Mouse (Mus musculus): ENCODE measurements around the gene Spg7. TPM values are rescaled to one million over a fixed set of nuclear protein-coding genes. Genes with fewer than 3 reads are reported as not detected.

Gene Spg7
- total and polyA plus RNA-seq, 2 experiments from 2014 or later: 65.1 to 83.1 TPM

GRCm38 (mm10) chr8:123105553-123106326, 43.0 kb downstream of the Spg7 start:
- Histone ChIP-seq H3K27me3 (ENCODE audit: control insufficient read depth, insufficient read depth, low read length) (no peaks in the 10 kb centered on the region), H3K4me3 (ENCODE audit: low read depth, low read length) (no peak overlapping the region)
- ATAC-seq (ENCODE audit: insufficient read depth, low read depth): no peak

GRCm38 (mm10) chr8:123106531-123106930, 43.8 kb downstream of the Spg7 start:
- ATAC-seq (ENCODE audit: insufficient read depth, low read depth) (no peak), DNase-seq (ENCODE audit: low spot score) (no peak)
- no peak overlapping the region for H3K4me3 ChIP-seq (ENCODE audit: low read depth, low read length)

More at GRCm38 (mm10) chr8:123105553-123106326, 43.0 kb downstream of the Spg7 start:
- TF ChIP-seq CTCF (IDR thresholded peaks at IDR 0.05; ENCODE audit: low read depth) (peak; percentile 54), EP300 (IDR thresholded peaks at IDR 0.05; ENCODE audit: low read depth) (no peak)
- Histone ChIP-seq H3K9me3 (replicated peaks; ENCODE audit: control insufficient read depth, low read length) (no peaks in the 10 kb centered on the region), H3K9ac (replicated peaks; ENCODE audit: low read depth, low read length) (no peak overlapping the region), H3K4me2 (ENCODE audit: low read depth, low read length) (no peak overlapping the region), H3K36me3 (replicated peaks; ENCODE audit: control insufficient read depth, insufficient read depth, low read length) (peaks cover 25% of the 10 kb centered on the region), H3K27ac (ENCODE audit: low read depth) (no peak overlapping the region), H3K4me1 (ENCODE audit: control insufficient read depth, insufficient read depth) (peaks cover 10% of the 10 kb centered on the region)
- WGBS: 69% methylated on average over 5 of the region's 5 CpGs
- DNase-seq (ENCODE audit: low spot score): peak; percentile 42

GRCm38 (mm10) chr8:123108010-123108409, 45.3 kb downstream of the Spg7 start:
- H3K9ac ChIP-seq (replicated peaks; ENCODE audit: low read depth, low read length): no peak overlapping the region
- 68% methylated on average over 1 of the region's 1 CpGs for WGBS
- no peak overlapping the region for H3K4me3 ChIP-seq (ENCODE audit: low read depth, low read length)
- H3K27me3 ChIP-seq (ENCODE audit: control insufficient read depth, insufficient read depth, low read length): no peaks in the 10 kb centered on the region
- no peak overlapping the region for H3K4me2 ChIP-seq (ENCODE audit: low read depth, low read length)
- TF ChIP-seq CTCF (IDR thresholded peaks at IDR 0.05; ENCODE audit: low read depth) (peak; percentile 19), EP300 (IDR thresholded peaks at IDR 0.05; ENCODE audit: low read depth) (no peak)
- ATAC-seq (ENCODE audit: insufficient read depth, low read depth) (no peak), DNase-seq (ENCODE audit: low spot score) (no peak)
- H3K27ac ChIP-seq (ENCODE audit: low read depth): no peak overlapping the region
- peaks cover 25% of the 10 kb centered on the region for H3K36me3 ChIP-seq (replicated peaks; ENCODE audit: control insufficient read depth, insufficient read depth, low read length)
- no peaks in the 10 kb centered on the region for H3K9me3 ChIP-seq (replicated peaks; ENCODE audit: control insufficient read depth, low read length)
- H3K4me1 ChIP-seq (ENCODE audit: control insufficient read depth, insufficient read depth): peaks cover 10% of the 10 kb centered on the region

More at GRCm38 (mm10) chr8:123106531-123106930, 43.8 kb downstream of the Spg7 start:
- H3K36me3 ChIP-seq (replicated peaks; ENCODE audit: control insufficient read depth, insufficient read depth, low read length): peaks cover 25% of the 10 kb centered on the region
- WGBS: 48% methylated on average over 2 of the region's 2 CpGs
- H3K27me3 ChIP-seq (ENCODE audit: control insufficient read depth, insufficient read depth, low read length): no peaks in the 10 kb centered on the region
- no peak overlapping the region for H3K9ac ChIP-seq (replicated peaks; ENCODE audit: low read depth, low read length)
- peaks cover 10% of the 10 kb centered on the region for H3K4me1 ChIP-seq (ENCODE audit: control insufficient read depth, insufficient read depth)
- no peak overlapping the region for H3K4me2 ChIP-seq (ENCODE audit: low read depth, low read length)
- no peaks in the 10 kb centered on the region for H3K9me3 ChIP-seq (replicated peaks; ENCODE audit: control insufficient read depth, low read length)
- H3K27ac ChIP-seq (ENCODE audit: low read depth): no peak overlapping the region
- peak; percentile 47 for TF ChIP-seq CTCF (IDR thresholded peaks at IDR 0.05; ENCODE audit: low read depth)
- no peak for TF ChIP-seq EP300 (IDR thresholded peaks at IDR 0.05; ENCODE audit: low read depth)

- Histone ChIP-seq H3K4me2 (ENCODE audit: low read depth, low read length) (no peak overlapping the region), H3K36me3 (replicated peaks; ENCODE audit: control insufficient read depth, insufficient read depth, low read length) (peaks cover 16% of the 10 kb centered on the region), H3K9ac (replicated peaks; ENCODE audit: low read depth, low read length) (no peak overlapping the region), H3K4me1 (ENCODE audit: control insufficient read depth, insufficient read depth) (peaks cover under 1% of the 10 kb centered on the region; the same call in 1 of the 2 replicates), H3K4me3 (ENCODE audit: low read depth, low read length) (no peak overlapping the region), H3K27me3 (ENCODE audit: control insufficient read depth, insufficient read depth, low read length) (no peaks in the 10 kb centered on the region), H3K9me3 (replicated peaks; ENCODE audit: control insufficient read depth, low read length) (no peaks in the 10 kb centered on the region), H3K27ac (ENCODE audit: low read depth) (no peak overlapping the region)
- ATAC-seq (ENCODE audit: insufficient read depth, low read depth) (no peak), DNase-seq (ENCODE audit: low spot score) (no peak)
- TF ChIP-seq EP300 (IDR thresholded peaks at IDR 0.05; ENCODE audit: low read depth) (no peak), CTCF (IDR thresholded peaks at IDR 0.05; ENCODE audit: low read depth) (no peak)
- 63% methylated on average over 5 of the region's 5 CpGs for WGBS
These were observed 46.2 kb downstream of the Spg7 start for GRCm38 (mm10) chr8:123108953-123109352.

GRCm38 (mm10) chr8:123110649-123111048, 47.9 kb downstream of the Spg7 start:
- ATAC-seq (ENCODE audit: insufficient read depth, low read depth): peak; percentile 61
- peak; percentile 70 for DNase-seq (ENCODE audit: low spot score)
- 5% methylated on average over 4 of the region's 4 CpGs for WGBS

More at GRCm38 (mm10) chr8:123110649-123111048, 47.9 kb downstream of the Spg7 start:
- Histone ChIP-seq H3K4me3 (ENCODE audit: low read depth, low read length) (no peak overlapping the region), H3K9ac (replicated peaks; ENCODE audit: low read depth, low read length) (no peak overlapping the region), H3K4me1 (ENCODE audit: control insufficient read depth, insufficient read depth) (no peaks in the 10 kb centered on the region), H3K27me3 (ENCODE audit: control insufficient read depth, insufficient read depth, low read length) (peaks cover 2% of the 10 kb centered on the region), H3K36me3 (replicated peaks; ENCODE audit: control insufficient read depth, insufficient read depth, low read length) (no peaks in the 10 kb centered on the region; the same call in 1 of the 2 replicates), H3K4me2 (ENCODE audit: low read depth, low read length) (no peak overlapping the region), H3K9me3 (replicated peaks; ENCODE audit: control insufficient read depth, low read length) (no peaks in the 10 kb centered on the region), H3K27ac (ENCODE audit: low read depth) (no peak overlapping the region)
- TF ChIP-seq CTCF (IDR thresholded peaks at IDR 0.05; ENCODE audit: low read depth): peak; percentile 74
- TF ChIP-seq EP300 (IDR thresholded peaks at IDR 0.05; ENCODE audit: low read depth): no peak
